Mouse (Mus musculus) limb, embryonic 15.5 days (tissue): ENCODE measurements at regions not wholly inside any gene's neighbourhood (a gene's known extent, or its start where the extent isn't known, plus 50 kb on each side); places are given as distances from the start of the nearest gene placed in this dataset.

Experiments used
- ATAC-seq: fragments of 200-750 bp; cut with Nextera tagmentation; 2 replicates; pipeline ENCODE4 v1.8.0; 2017; ENCODE audit warnings: low read depth, moderate TSS enrichment; ENCODE audit not compliant: insufficient number of reproducible peaks, low FRiP score, low TSS enrichment
- H3K27ac ChIP-seq: fragments of 300-500 bp; sonication (generic); 2 replicates; pipeline ENCODE4 v1.5.1; 2015; ENCODE audit warnings: moderate library complexity, mild to moderate bottlenecking, inconsistent platforms
- H3K27me3 ChIP-seq: fragments of 300-500 bp; sonication (generic); 2 replicates; pipeline ENCODE4 v1.6.1; 2015; ENCODE audit warnings: inconsistent platforms
- H3K36me3 ChIP-seq: fragments of 300-500 bp; sonication (generic); 2 replicates; pipeline ENCODE4 v1.6.1; 2015; ENCODE audit warnings: inconsistent platforms
- H3K4me1 ChIP-seq: fragments of 300-500 bp; sonication (generic); 2 replicates; pipeline ENCODE4 v1.6.1; 2015; ENCODE audit warnings: inconsistent platforms
- H3K4me2 ChIP-seq: fragments of 300-500 bp; sonication (generic); 2 replicates; pipeline ENCODE4 v1.6.1; 2015; ENCODE audit warnings: mild to moderate bottlenecking, inconsistent platforms
- H3K4me3 ChIP-seq: fragments of 300-500 bp; sonication (generic); 2 replicates; pipeline ENCODE4 v1.5.1; 2015; ENCODE audit warnings: mild to moderate bottlenecking, inconsistent platforms
- H3K9ac ChIP-seq: fragments of 300-500 bp; sonication (generic); 2 replicates; pipeline ENCODE4 v1.6.1; 2015; ENCODE audit warnings: inconsistent platforms
- H3K9me3 ChIP-seq: fragments of 300-500 bp; sonication (generic); 2 replicates; pipeline ENCODE4 v1.6.1; 2016; ENCODE audit warnings: inconsistent platforms
- WGBS: fragments of 180-500 bp; shearing (Covaris S2); methylation state at CpG from one replicate; pipeline ENCODE4 v1.1.7; 2015; 5-methylcytosine and 5-hydroxymethylcytosine counted together

- 69% methylated on average over 1 of the region's 1 CpGs for WGBS
- Histone ChIP-seq H3K9ac (no peak overlapping the region), H3K27ac (no peak overlapping the region), H3K36me3 (no peaks in the 10 kb centered on the region), H3K27me3 (no peaks in the 10 kb centered on the region), H3K4me2 (no peak overlapping the region), H3K4me1 (no peaks in the 10 kb centered on the region), H3K4me3 (no peak overlapping the region), H3K9me3 (no peaks in the 10 kb centered on the region)
- no peak for ATAC-seq
Observed at GRCm38 (mm10) chr2:106504933-106505420, 188.1 kb upstream of the Mpped2 start.

GRCm38 (mm10) chr2:106511889-106512288, 181.2 kb upstream of the Mpped2 start:
- Histone ChIP-seq H3K27me3 (no peaks in the 10 kb centered on the region), H3K9me3 (no peaks in the 10 kb centered on the region), H3K4me2 (no peak overlapping the region), H3K36me3 (no peaks in the 10 kb centered on the region), H3K27ac (no peak overlapping the region), H3K4me1 (no peaks in the 10 kb centered on the region), H3K4me3 (no peak overlapping the region), H3K9ac (no peak overlapping the region)
- ATAC-seq = no peak
- 82% methylated on average over 9 of the region's 9 CpGs for WGBS

- Histone ChIP-seq H3K9ac (no peak overlapping the region), H3K9me3 (no peaks in the 10 kb centered on the region), H3K27me3 (no peaks in the 10 kb centered on the region), H3K4me3 (no peak overlapping the region), H3K4me1 (no peaks in the 10 kb centered on the region), H3K27ac (no peak overlapping the region), H3K4me2 (no peak overlapping the region), H3K36me3 (no peaks in the 10 kb centered on the region)
- 49% methylated on average over 14 of the region's 14 CpGs for WGBS
- ATAC-seq = no peak
Observed at GRCm38 (mm10) chr2:106512338-106513024, 180.6 kb upstream of the Mpped2 start.

DNA sequence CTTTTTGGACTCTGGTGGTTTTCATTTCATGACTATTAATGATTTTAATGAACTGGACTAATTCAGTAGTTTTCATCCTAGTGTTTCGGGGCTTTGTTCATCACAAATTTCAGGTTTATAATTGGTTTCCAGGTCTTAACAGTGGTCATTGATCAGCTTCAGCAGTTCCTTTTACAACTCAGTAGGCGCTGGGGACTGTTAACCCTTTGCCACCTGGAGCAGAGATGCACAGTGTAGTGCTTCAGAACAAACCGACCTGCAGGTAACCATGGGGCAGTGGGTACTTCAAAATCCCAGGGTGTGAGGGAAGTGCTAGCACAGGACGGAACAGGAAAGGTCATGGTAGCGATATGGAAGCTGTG, 180.1 kb upstream of the Mpped2 start:
- Histone ChIP-seq H3K9me3 (no peaks in the 10 kb centered on the region), H3K27me3 (no peaks in the 10 kb centered on the region), H3K9ac (no peak overlapping the region), H3K36me3 (no peaks in the 10 kb centered on the region), H3K4me2 (no peak overlapping the region), H3K4me1 (no peaks in the 10 kb centered on the region), H3K4me3 (no peak overlapping the region), H3K27ac (no peak overlapping the region)
- no peak for ATAC-seq
- 45% methylated on average over 5 of the region's 5 CpGs for WGBS

- no peak overlapping the region for H3K4me2 ChIP-seq
- WGBS = 75% methylated on average over 5 of the region's 5 CpGs
- no peaks in the 10 kb centered on the region for H3K27me3 ChIP-seq
- ATAC-seq = no peak
- no peaks in the 10 kb centered on the region for H3K9me3 ChIP-seq
- no peak overlapping the region for H3K4me3 ChIP-seq
- no peaks in the 10 kb centered on the region for H3K36me3 ChIP-seq
- no peak overlapping the region for H3K9ac ChIP-seq
- no peaks in the 10 kb centered on the region for H3K4me1 ChIP-seq
- H3K27ac ChIP-seq = no peak overlapping the region
Observed at GRCm38 (mm10) chr2:106517224-106517623, 175.8 kb upstream of the Mpped2 start.

DNA sequence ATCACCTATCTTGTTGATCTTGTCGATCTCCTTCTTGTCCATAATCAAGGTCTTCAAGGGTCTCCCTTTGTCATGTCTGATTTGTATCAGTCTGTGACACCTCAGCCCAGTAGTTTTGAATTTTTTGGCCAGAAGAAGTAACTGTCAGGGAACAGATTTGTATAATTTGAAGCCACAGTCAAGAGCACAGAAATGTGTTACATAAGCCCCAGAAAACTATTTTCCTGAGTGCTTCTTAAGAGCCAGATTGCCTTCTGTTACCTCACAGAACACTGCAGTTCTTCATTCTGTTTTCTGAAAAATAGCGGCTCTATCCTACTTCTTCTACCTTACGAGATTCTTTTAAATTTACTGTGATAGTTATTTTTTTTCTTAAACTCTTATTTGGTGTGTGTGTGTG, 170.1 kb upstream of the Mpped2 start:
- 88% methylated on average over 3 of the region's 3 CpGs for WGBS
- Histone ChIP-seq H3K4me3 (no peak overlapping the region), H3K4me1 (peaks cover 8% of the 10 kb centered on the region), H3K9me3 (no peaks in the 10 kb centered on the region), H3K9ac (no peak overlapping the region), H3K27ac (no peak overlapping the region), H3K4me2 (no peak overlapping the region), H3K27me3 (no peaks in the 10 kb centered on the region), H3K36me3 (no peaks in the 10 kb centered on the region)
- ATAC-seq = no peak

DNA sequence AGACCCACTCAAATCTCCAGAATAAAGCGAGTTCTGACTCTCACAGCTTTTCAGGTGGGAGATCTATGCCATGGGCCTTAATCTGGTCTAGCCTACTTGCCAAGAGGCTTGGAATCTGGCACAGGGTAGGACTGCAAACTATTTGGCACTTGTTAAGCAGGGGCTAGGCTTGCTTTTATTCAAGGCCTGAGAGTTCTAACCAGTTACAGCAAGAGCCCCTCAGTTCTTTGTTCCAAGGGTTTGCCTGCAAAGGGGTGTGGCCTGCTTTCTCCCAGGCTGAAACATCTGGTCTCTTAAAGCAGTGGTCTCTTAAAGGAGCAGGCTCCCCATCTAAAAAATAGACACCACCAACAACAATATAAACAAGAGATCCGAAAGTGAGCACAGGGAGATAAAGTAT, 166.1 kb upstream of the Mpped2 start:
- Histone ChIP-seq H3K36me3 (no peaks in the 10 kb centered on the region), H3K27ac (peak overlapping the region; percentile 51; the same call in 1 of the 2 replicates), H3K4me1 (peaks cover 8% of the 10 kb centered on the region), H3K4me3 (no peak overlapping the region), H3K9me3 (no peaks in the 10 kb centered on the region), H3K9ac (no peak overlapping the region), H3K4me2 (no peak overlapping the region), H3K27me3 (no peaks in the 10 kb centered on the region)
- WGBS = 39% methylated on average over 2 of the region's 2 CpGs
- peak; percentile 74 for ATAC-seq

DNA sequence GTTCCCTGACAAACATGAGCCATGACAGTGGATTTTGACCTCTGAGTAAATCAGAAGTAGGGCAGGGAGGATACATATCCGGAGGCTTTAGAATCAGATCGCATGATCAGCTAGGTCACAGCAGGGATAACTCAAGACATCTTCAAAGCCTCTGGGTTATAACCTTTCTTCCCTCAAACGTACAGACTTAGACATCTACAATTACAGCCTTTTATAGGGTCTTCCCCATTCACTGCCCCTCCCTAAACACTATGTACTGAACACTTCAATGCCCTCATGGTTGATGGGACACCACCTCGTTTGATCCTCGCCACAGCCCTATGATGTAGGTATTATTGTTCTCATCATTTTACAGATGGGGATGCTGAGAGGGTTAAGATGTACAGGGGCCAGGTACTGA, 163.8 kb upstream of the Mpped2 start:
- WGBS = 59% methylated on average over 5 of the region's 5 CpGs

DNA sequence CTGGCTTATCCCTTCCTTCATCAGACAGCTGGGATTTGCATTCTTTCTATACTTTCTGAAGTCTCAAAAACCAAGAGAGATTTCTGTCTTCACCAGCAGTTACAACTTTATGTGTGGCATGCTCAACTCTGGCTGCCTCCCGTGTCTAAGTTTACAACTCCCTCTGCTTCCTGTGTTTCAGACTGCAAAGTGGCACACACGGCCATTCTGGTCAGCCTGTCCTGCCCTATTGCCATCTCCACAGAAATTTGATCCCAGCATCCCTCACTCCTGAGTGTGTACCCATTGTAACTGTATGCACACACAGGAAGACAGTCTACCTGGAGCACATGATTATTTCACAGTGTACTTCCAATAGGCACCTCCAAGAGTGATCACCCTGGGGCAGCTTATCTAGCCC, 163.3 kb upstream of the Mpped2 start:
- H3K27me3 ChIP-seq = no peaks in the 10 kb centered on the region
- no peaks in the 10 kb centered on the region for H3K9me3 ChIP-seq
- WGBS = 20% methylated on average over 2 of the region's 2 CpGs
- no peak overlapping the region for H3K4me3 ChIP-seq
- no peak overlapping the region for H3K9ac ChIP-seq
- no peak overlapping the region for H3K27ac ChIP-seq
- no peaks in the 10 kb centered on the region for H3K36me3 ChIP-seq
- no peak overlapping the region for H3K4me2 ChIP-seq
- no peak for ATAC-seq
- H3K4me1 ChIP-seq = peaks cover 8% of the 10 kb centered on the region

More for the DNA sequence above, 163.8 kb upstream of the Mpped2 start:
- Histone ChIP-seq H3K27ac (no peak overlapping the region), H3K36me3 (no peaks in the 10 kb centered on the region), H3K9me3 (no peaks in the 10 kb centered on the region), H3K4me3 (no peak overlapping the region), H3K27me3 (no peaks in the 10 kb centered on the region), H3K4me1 (peaks cover 8% of the 10 kb centered on the region), H3K9ac (no peak overlapping the region), H3K4me2 (no peak overlapping the region)
- ATAC-seq = no peak

GRCm38 (mm10) chr2:106538329-106538728, 154.7 kb upstream of the Mpped2 start:
- Histone ChIP-seq H3K4me2 (no peak overlapping the region), H3K9me3 (no peaks in the 10 kb centered on the region), H3K9ac (no peak overlapping the region), H3K4me1 (no peaks in the 10 kb centered on the region), H3K36me3 (no peaks in the 10 kb centered on the region), H3K4me3 (no peak overlapping the region), H3K27ac (no peak overlapping the region), H3K27me3 (no peaks in the 10 kb centered on the region)
- 68% methylated on average over 4 of the region's 4 CpGs for WGBS
- ATAC-seq = no peak

DNA sequence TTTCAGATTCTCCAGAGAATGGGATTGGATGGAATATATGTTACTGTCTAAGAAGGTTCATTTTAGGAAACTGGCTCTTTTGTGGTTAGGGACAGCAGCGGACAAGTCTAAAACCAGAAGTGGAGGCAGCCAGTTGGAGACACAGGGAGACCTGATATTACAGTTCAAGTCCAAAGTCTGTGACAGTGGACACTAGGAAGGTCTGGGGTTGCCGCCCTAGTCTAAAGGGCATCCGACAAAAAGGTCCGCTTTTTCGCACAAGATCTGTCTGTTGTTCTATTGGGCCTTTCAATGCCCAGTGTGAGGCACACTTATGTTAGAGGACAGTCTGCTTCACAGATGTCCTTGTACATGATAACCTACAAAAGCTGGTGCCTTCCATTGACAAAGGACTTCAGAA, 152.9 kb upstream of the Mpped2 start:
- Histone ChIP-seq H3K4me3 (no peak overlapping the region), H3K4me1 (no peaks in the 10 kb centered on the region), H3K9ac (no peak overlapping the region), H3K27ac (no peak overlapping the region), H3K36me3 (no peaks in the 10 kb centered on the region), H3K27me3 (no peaks in the 10 kb centered on the region), H3K9me3 (no peaks in the 10 kb centered on the region), H3K4me2 (no peak overlapping the region)
- 91% methylated on average over 5 of the region's 5 CpGs for WGBS
- no peak for ATAC-seq

GRCm38 (mm10) chr2:106547117-106547516, 146.0 kb upstream of the Mpped2 start:
- no peaks in the 10 kb centered on the region for H3K36me3 ChIP-seq
- no peaks in the 10 kb centered on the region for H3K4me1 ChIP-seq
- no peak overlapping the region for H3K27ac ChIP-seq
- no peak overlapping the region for H3K4me3 ChIP-seq
- ATAC-seq = peak; percentile 75; the same call in 1 of the 2 replicates
- H3K9ac ChIP-seq = no peak overlapping the region
- no peak overlapping the region for H3K4me2 ChIP-seq
- no peaks in the 10 kb centered on the region for H3K9me3 ChIP-seq
- WGBS = 45% methylated on average over 4 of the region's 4 CpGs
- no peaks in the 10 kb centered on the region for H3K27me3 ChIP-seq

DNA sequence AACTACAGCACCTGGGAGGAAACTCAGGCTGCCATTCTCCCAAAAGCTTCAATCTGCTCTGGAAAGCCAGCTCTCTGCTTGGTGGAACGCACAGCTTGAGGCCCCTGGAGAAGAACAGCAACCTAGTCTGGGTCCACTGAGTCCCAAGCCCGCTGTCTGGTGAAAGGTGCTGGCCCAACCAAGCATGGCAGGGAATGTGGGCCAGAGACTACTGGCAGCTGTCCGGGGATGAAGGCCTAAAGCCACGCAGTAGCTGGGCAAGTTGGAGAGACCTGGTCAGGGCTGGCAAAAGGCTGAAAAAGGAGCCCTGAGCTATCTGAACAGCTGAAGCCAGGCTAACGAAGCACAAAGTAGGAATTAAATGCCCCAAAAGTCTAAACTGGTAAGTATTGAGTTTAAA, 139.4 kb upstream of the Mpped2 start:
- Histone ChIP-seq H3K9ac (no peak overlapping the region), H3K27ac (no peak overlapping the region), H3K4me1 (no peaks in the 10 kb centered on the region), H3K27me3 (no peaks in the 10 kb centered on the region), H3K36me3 (no peaks in the 10 kb centered on the region), H3K9me3 (no peaks in the 10 kb centered on the region), H3K4me2 (no peak overlapping the region), H3K4me3 (no peak overlapping the region)
- WGBS = 80% methylated on average over 5 of the region's 5 CpGs
- ATAC-seq = no peak
